Mouse (Mus musculus): ENCODE measurements around the gene Fzd9.

DNA sequence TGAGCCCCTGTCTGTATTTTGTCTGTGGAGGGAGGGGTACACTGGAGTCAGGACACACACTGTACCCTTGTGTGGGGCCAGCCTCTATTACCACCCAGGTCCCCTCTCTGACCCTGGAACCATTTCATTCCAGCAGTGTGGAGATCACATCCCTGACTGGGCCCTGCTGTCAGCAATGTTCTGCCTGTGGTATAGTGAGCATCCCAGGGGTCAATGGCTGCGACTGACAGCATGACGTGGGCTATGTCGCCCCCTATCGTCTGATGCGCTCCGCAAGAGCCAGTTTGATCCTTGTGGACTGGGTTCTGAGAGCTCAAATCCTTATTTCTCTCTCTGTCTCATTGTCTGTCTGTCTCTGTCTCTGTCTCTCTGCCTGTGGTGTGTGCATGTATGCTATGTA lies 35.2 kb upstream of the Fzd9 start:
- TF ChIP-seq POLR2A (IDR thresholded peaks at IDR 0.05; ENCODE audit: insufficient read length, low read depth) (no peak), MAX (IDR thresholded peaks at IDR 0.05; ENCODE audit: low read depth) (no peak), REST (IDR thresholded peaks at IDR 0.05; ENCODE audit: insufficient read depth, insufficient read length) (no peak)
